Mouse (Mus musculus): ENCODE results near the gene Gpr152. TPM values are rescaled to one million over a fixed set of nuclear protein-coding genes. Genes with fewer than 3 reads are reported as not detected.
A peak's percentile ranks its signal among the peaks of the same experiment; 100 is the strongest.

Gpr152 gene
- total and polyA plus RNA-seq, 3 experiments, result 0.03 TPM; not detected in 2

- no peak for TF ChIP-seq RAD21 (IDR thresholded peaks at IDR 0.05; ENCODE audit: low read depth, low read length)
- TF ChIP-seq MAX (IDR thresholded peaks at IDR 0.05; ENCODE audit: low read length), result no peak
- no peak for TF ChIP-seq HCFC1 (IDR thresholded peaks at IDR 0.05; ENCODE audit: low read depth, low read length)
- no peak for TF ChIP-seq POLR2AphosphoS5 (IDR thresholded peaks at IDR 0.05; ENCODE audit: borderline replicate concordance, low read depth, low read length)
- TF ChIP-seq GABPA (IDR thresholded peaks at IDR 0.05; ENCODE audit: low read depth, low read length), result no peak
- TF ChIP-seq CHD1 (IDR thresholded peaks at IDR 0.05; ENCODE audit: low read depth, low read length), result no peak
- no peak for TF ChIP-seq POLR2AphosphoS2 (IDR thresholded peaks at IDR 0.05; ENCODE audit: low read length)
- Histone ChIP-seq H3K27me3 (ENCODE audit: control insufficient read depth in 1 of 2, insufficient read depth in 2 of 2, low read length in 2 of 2) (no peaks in the 10 kb centered on the region), H3K9ac (ENCODE audit: control insufficient read depth, low read depth, low read length, poor library complexity, severe bottlenecking) (no peak overlapping the region), H3K9me3 (replicated peaks; ENCODE audit: insufficient read depth, low read length) (no peaks in the 10 kb centered on the region), H3K27ac (ENCODE audit: control insufficient read depth, low read depth, low read length) (no peak overlapping the region), H3K79me2 (ENCODE audit: control insufficient read depth, insufficient read depth, low read length, poor library complexity) (no peaks in the 10 kb centered on the region), H3K4me1 (ENCODE audit: control insufficient read depth in 1 of 2, insufficient read depth in 2 of 2, low read length in 2 of 2) (no peaks in the 10 kb centered on the region), H3K36me3 (ENCODE audit: control insufficient read depth in 1 of 2, insufficient read depth in 2 of 2, low read length in 2 of 2) (0 out of 4 replicates have a peak, but pooled peaks cover 0 to 2% of the 10 kb centered on the region in 2 experiments), H3K4me3 (ENCODE audit: control insufficient read depth in 1 of 2, insufficient read depth in 1 of 2, low read depth in 2 of 2, low read length in 2 of 2) (no peak overlapping the region)
- DNase-seq (ENCODE audit: low read depth, low spot score), result no peak
These were observed 40.8 kb downstream of the Gpr152 start for GRCm38 (mm10) chr19:4180411-4180810.

GRCm38 (mm10) chr19:4181892-4182291, 42.3 kb downstream of the Gpr152 start:
- no peak for TF ChIP-seq CTCF (IDR thresholded peaks at IDR 0.05 in 2 of 3, conservative IDR thresholded peaks at IDR 0.05 in 1 of 3; ENCODE audit: control insufficient read depth in 1 of 3, insufficient read depth in 1 of 3, low read depth in 2 of 3, low read length in 3 of 3, poor library complexity in 1 of 3, severe bottlenecking in 1 of 3)
- TF ChIP-seq SIN3A (IDR thresholded peaks at IDR 0.05; ENCODE audit: low read length), result peak; percentile 13; the same call in 1 of the 2 replicates
- Histone ChIP-seq H3K79me2 (ENCODE audit: control insufficient read depth, insufficient read depth, low read length, poor library complexity) (no peaks in the 10 kb centered on the region), H3K4me3 (ENCODE audit: control insufficient read depth in 1 of 2, insufficient read depth in 1 of 2, low read depth in 2 of 2, low read length in 2 of 2) (no peak overlapping the region), H3K27me3 (ENCODE audit: control insufficient read depth in 1 of 2, insufficient read depth in 2 of 2, low read length in 2 of 2) (no peaks in the 10 kb centered on the region), H3K36me3 (ENCODE audit: control insufficient read depth in 1 of 2, insufficient read depth in 2 of 2, low read length in 2 of 2) (0 out of 4 replicates have a peak, but pooled peaks cover 0 to 2% of the 10 kb centered on the region in 2 experiments), H3K27ac (ENCODE audit: control insufficient read depth, low read depth, low read length) (no peak overlapping the region), H3K4me1 (ENCODE audit: control insufficient read depth in 1 of 2, insufficient read depth in 2 of 2, low read length in 2 of 2) (no peaks in the 10 kb centered on the region), H3K9me3 (replicated peaks; ENCODE audit: insufficient read depth, low read length) (no peaks in the 10 kb centered on the region), H3K9ac (ENCODE audit: control insufficient read depth, low read depth, low read length, poor library complexity, severe bottlenecking) (no peak overlapping the region)
- DNase-seq (ENCODE audit: low read depth, low spot score), result peak; percentile 70

- no peaks in the 10 kb centered on the region for H3K27me3 ChIP-seq (ENCODE audit: control insufficient read depth in 1 of 2, insufficient read depth in 2 of 2, low read length in 2 of 2)
- H3K9ac ChIP-seq (ENCODE audit: control insufficient read depth, low read depth, low read length, poor library complexity, severe bottlenecking), result no peak overlapping the region
- no peak for DNase-seq (ENCODE audit: low read depth, low spot score)
- H3K36me3 ChIP-seq (ENCODE audit: control insufficient read depth in 1 of 2, insufficient read depth in 2 of 2, low read length in 2 of 2), result 0 out of 4 replicates have a peak, but pooled peaks cover 0 to 2% of the 10 kb centered on the region in 2 experiments
- H3K4me3 ChIP-seq (ENCODE audit: control insufficient read depth in 1 of 2, insufficient read depth in 1 of 2, low read depth in 2 of 2, low read length in 2 of 2), result no peak overlapping the region
- TF ChIP-seq USF1 (IDR thresholded peaks at IDR 0.05; ENCODE audit: low read depth, low read length) (no peak), GABPA (IDR thresholded peaks at IDR 0.05; ENCODE audit: low read depth, low read length) (no peak), MYB (IDR thresholded peaks at IDR 0.05; ENCODE audit: low read depth, low read length) (no peak), MAZ (IDR thresholded peaks at IDR 0.05; ENCODE audit: low read depth, low read length) (no peak), NRF1 (IDR thresholded peaks at IDR 0.05; ENCODE audit: insufficient read depth, low read depth, low read length, poor library complexity, severe bottlenecking) (no peak), ZKSCAN1 (IDR thresholded peaks at IDR 0.05; ENCODE audit: low read depth, low read length) (no peak), TBP (IDR thresholded peaks at IDR 0.05; ENCODE audit: low read depth, low read length) (no peak), E2F4 (IDR thresholded peaks at IDR 0.05; ENCODE audit: borderline replicate concordance, low read depth, low read length) (no peak), EP300 (IDR thresholded peaks at IDR 0.05; ENCODE audit: low read depth in 1 of 2, low read length in 2 of 2) (no peak), RAD21 (IDR thresholded peaks at IDR 0.05; ENCODE audit: low read depth, low read length) (no peak), POLR2AphosphoS2 (IDR thresholded peaks at IDR 0.05; ENCODE audit: low read length) (no peak), BHLHE40 (IDR thresholded peaks at IDR 0.05; ENCODE audit: borderline replicate concordance, low read depth, low read length) (no peak), TAL1 (IDR thresholded peaks at IDR 0.05; ENCODE audit: low read length) (no peak), JUND (IDR thresholded peaks at IDR 0.05; ENCODE audit: low read depth, low read length) (no peak), CTCF (IDR thresholded peaks at IDR 0.05 in 2 of 3, conservative IDR thresholded peaks at IDR 0.05 in 1 of 3; ENCODE audit: control insufficient read depth in 1 of 3, insufficient read depth in 1 of 3, low read depth in 2 of 3, low read length in 3 of 3, poor library complexity in 1 of 3, severe bottlenecking in 1 of 3) (no peak), ETS1 (IDR thresholded peaks at IDR 0.05; ENCODE audit: low read depth, low read length) (no peak), USF2 (IDR thresholded peaks at IDR 0.05; ENCODE audit: borderline replicate concordance in 1 of 2, insufficient read depth in 1 of 2, low read depth in 1 of 2, low read length in 2 of 2) (no peak), POLR2A (IDR thresholded peaks at IDR 0.05; ENCODE audit: control insufficient read depth in 1 of 2, insufficient read depth in 1 of 2, low read depth in 1 of 2, low read length in 2 of 2, poor library complexity in 1 of 2) (no peak), SMC3 (IDR thresholded peaks at IDR 0.05; ENCODE audit: low read depth, low read length) (no peak)
- no peaks in the 10 kb centered on the region for H3K9me3 ChIP-seq (replicated peaks; ENCODE audit: insufficient read depth, low read length)
- no peaks in the 10 kb centered on the region for H3K4me1 ChIP-seq (ENCODE audit: control insufficient read depth in 1 of 2, insufficient read depth in 2 of 2, low read length in 2 of 2)
- H3K27ac ChIP-seq (ENCODE audit: control insufficient read depth, low read depth, low read length), result no peak overlapping the region
- H3K79me2 ChIP-seq (ENCODE audit: control insufficient read depth, insufficient read depth, low read length, poor library complexity), result no peaks in the 10 kb centered on the region
These were observed 44.1 kb downstream of the Gpr152 start for GRCm38 (mm10) chr19:4183689-4184088.

Data from MEL (cell line).